Mouse (Mus musculus) monocyte, adult 5-6 weeks (primary cell): ENCODE results near the gene Nhsl1. TPM values are rescaled to one million over a fixed set of nuclear protein-coding genes. Genes with fewer than 3 reads are reported as not detected.
"Not testable (repeated sequence)": the region's sequence is repeated elsewhere in the genome, so short reads cannot be mapped to it uniquely, and the experiment has no call there.

Source experiments
- ATAC-seq: fragments of 153-309, 156-312 bp; replicated peaks from 2 replicates; pipeline ENCODE4 v1.8.0; 2017; ENCODE audit warnings: mild to moderate bottlenecking; ENCODE audit not compliant: low TSS enrichment, insufficient number of reproducible peaks, severe bottlenecking, poor library complexity, low FRiP score
- total RNA-seq: library from RNA; stranded (forward); fragments of 200-1000, 200-491, 200-594 nt; gene quantifications from 3 replicates; pipeline ENCODE4 v1.2.3, GENCODE M21; 2017

Gene Nhsl1
- total RNA-seq, 1 experiment from 2014 or later, result 0.29 TPM

DNA sequence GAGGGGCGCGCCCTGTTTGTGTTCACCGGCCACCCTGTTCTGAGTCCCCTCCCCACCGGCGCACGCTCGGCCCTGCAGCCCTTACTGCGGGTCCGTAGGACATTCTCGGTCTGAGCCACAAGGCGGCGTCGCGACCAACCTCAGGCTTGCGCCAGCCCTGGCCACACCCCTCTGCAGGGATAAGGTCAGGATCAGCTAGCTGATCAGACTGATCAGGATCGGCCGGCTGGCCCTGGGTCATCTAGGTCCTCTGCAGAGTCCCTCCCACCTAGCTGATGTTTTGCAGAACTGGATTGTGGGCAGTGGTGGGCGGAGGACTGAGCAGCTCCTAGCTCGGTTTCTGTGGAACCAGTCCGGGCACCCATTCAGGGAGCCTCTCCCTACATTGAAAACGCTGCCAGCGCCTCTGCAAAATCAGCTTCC lies 227.0 kb downstream of the Nhsl1 start, which contains the start of gene Hebp2:
Gene Hebp2, minus strand, starts transcription at position 264 of the 423 bp plus-strand sequence.
- ATAC-seq, result peak; percentile 66; the same call in 1 of the 2 replicates

DNA sequence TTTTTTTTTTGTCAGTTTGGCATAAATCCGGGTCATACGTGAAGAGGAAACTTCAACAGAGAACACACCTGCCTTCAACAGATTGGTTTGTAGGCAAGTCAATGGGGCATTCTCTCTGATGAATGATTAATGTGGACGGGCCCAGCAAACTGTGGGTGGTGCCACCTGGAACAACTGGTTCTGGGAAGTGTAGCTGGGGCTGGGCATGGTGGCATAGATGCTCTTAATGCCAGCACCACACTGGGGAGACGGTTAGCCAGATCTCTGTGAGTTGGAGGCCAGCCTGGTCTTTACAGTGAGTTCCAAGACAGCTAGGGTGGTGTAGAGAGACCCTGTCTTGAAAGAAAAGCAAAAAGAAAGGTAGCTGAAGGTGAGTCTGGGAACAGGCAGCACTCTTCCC lies 228.6 kb downstream of the Nhsl1 start:
- ATAC-seq, result no peak

DNA sequence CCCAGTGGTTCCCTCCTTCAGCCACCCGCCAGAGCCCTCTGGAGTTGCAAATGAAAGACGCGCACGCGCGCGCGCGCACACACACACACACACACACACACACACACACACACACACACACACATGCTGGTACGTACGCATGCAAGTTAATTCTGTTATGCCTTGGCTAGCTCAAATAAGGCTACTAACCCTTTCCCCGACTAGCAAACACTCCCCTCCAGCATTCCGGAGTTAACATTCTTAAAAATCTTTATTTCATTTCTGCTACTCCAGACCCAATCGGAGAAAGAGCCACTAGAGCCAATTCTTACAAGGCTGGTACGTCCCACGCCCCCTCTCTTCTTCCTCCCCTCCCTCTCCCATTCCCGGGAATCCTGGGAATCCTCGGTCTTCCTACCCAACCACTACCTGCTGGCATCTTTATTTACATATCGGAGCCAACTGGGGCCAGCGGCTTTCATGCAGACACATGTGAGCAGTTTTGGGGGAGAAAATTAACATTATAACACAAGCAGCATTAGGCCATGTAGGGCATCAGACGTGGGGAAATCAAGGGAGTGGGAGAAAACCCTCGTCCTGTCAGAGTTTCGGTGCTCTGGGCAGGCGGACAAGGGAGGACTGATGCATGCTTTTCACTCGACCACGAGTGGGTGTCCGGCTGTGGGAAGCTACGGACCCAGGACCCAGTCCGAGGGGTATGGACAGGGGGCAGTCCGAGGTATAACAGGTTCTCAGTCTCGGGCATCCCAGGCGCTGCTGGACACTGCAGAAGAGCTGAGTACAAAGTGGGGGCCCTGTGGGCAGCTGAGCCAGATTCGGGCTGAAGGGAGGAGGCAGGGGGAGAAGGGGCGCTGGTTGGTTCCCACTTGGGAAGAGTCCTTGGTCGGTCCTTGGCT lies 230.8 kb downstream of the Nhsl1 start:
- ATAC-seq, result no peak

DNA sequence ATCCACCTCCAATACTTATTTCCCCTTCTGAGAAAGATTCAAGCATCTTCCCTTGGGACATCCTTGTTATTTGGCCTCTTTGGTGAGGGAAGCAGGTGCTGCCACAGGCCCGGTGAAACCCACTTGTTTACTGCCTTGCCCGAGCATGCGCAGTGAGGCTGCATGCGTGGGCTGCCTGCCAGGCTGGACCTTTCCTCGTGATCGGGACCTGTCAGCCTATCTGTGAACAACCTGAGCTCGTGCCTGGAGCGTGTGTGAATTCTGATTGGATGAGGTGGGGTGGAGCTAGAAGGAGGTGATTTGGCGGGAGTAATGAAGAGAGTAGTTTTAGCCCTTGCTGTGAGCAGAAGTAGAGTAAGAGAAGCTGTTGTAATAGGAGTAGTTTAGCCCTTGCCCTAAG lies 240.3 kb downstream of the Nhsl1 start:
- ATAC-seq, result not testable (repeated sequence)

DNA sequence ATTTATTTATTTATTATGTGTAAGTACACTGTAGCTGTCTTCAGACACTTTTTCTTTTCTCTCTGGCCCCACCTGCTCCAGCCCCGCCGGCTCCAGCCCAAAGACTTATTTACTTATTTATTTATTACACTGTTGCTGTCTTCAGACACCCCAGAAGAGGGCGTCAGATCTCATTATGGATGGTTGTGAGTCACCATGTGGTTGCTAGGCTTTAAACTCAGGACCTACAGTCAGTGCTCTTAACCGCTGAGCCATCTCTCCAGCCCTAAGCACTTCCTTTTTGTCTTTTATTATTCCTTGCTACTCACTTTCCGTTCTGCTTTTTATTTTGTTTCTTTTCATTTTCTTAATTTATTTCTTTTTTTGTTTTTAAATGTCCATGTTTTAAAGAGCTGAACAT lies 242.7 kb downstream of the Nhsl1 start:
- no peak for ATAC-seq

DNA sequence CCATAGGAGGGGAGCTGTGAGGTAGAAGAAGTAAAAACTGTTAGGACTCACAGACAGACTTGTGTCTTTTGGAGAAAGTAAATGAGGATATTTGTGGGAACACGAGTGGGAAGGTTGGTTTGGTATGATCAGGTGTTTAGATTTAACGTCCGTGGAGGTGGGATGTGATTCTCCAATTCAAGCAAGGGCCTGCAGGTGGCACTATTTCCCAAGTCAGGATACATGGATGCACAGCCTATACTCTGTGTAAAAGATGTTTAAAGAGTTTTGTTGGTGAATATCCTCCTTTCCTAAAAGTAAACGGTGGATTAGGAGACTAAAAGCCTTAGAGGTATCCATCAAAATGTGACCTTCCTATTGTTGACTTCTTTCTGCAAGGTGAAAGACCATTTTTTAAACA lies 244.2 kb downstream of the Nhsl1 start:
- no peak for ATAC-seq

DNA sequence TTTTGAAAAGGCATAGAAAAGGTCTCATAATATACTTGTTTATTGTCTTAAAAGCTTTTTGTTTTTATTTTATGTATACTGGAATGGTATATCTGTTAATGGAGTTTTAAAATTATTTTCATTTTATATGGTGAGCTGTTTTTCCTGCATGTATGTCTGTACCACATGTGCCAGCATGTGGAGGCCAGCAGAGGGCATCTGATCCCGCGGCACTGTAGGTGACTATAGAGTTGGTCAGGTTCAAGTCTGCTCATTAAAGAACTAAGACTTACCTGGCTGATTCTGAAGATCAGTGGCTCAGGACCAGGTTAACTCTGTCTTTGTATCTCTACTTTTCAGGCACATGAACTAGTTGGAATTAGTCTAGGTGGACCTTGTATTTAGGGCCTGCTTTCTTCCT lies 253.8 kb downstream of the Nhsl1 start:
- no peak for ATAC-seq

Other genes starting within 250 kb of the Nhsl1 start
- not detected in 3 replicates for gene Ect2l, start 108.1 kb upstream of the Nhsl1 start, total RNA-seq
- gene Ccdc28a, start 84.0 kb upstream of the Nhsl1 start, total RNA-seq, result 10.0 to 14.3 TPM (median 11.8 TPM) in 3 replicates
- gene Hebp2, start 227.1 kb downstream of the Nhsl1 start, total RNA-seq, result 0.29 to 1.2 TPM in 2 of 3 replicates, not detected in the other